Mouse (Mus musculus): ENCODE results near the gene Syne4. TPM values are rescaled to one million over a fixed set of nuclear protein-coding genes. Genes with fewer than 3 reads are reported as not detected.

Syne4 gene
- polyA plus RNA-seq, 1 experiment = 7.2 TPM

DNA sequence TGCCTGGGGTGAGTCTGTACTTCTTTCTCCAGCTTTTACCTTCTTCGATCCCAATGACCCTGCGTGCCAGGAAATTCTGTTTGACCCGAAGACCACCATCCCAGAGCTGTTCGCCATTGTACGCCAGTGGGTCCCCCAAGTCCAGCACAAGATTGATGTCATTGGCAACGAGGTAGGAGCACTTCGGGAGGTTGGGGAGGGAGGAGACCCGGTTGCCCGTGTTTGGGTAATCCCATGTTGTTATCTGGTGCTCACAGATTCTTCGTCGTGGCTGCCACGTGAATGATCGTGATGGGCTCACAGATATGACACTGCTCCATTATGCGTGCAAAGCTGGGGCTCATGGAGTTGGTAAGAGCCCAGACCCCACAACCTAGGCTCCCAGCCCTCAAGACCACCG, 17.8 kb upstream of the Syne4 start:
- no peak for DNase-seq (ENCODE audit: low read depth)

DNA sequence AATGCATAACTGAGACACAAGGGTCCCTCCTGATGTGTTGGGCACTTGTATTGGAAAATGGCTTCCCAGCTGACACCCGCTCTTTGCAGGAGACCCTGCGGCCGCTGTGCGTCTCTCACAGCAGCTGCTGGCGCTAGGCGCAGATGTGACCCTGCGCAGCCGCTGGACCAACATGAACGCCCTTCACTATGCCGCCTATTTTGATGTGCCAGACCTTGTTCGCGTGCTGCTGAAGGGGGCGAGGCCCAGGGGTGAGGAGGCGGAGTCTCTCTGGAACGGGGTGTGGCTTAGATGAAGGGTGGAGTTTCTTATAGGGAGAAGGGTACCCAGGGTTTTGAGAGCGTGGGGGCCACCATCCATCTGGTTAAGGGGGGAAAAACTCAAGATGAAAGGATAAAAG, 17.3 kb upstream of the Syne4 start:
- no peak for DNase-seq (ENCODE audit: low read depth)

DNA sequence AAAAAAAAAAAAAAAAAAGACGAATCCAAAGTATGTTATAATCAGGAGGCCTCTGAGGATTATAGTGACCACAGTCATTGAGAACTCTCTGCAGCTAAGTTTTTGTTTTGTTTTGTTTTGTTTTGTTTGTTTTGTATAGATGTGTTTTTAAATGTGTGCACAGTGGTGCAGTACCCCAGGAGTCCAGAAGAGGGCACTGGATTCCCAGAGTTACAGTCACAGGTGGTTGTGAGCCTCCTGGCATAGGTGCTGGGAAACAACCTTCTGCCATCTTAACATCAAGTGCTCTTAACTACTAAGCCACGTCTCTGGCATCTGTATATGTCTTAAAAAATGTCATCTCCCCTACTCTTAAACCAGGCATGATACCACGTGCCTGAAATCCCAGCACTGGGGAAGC, 13.7 kb upstream of the Syne4 start:
- no peak for DNase-seq (ENCODE audit: low read depth)

DNA sequence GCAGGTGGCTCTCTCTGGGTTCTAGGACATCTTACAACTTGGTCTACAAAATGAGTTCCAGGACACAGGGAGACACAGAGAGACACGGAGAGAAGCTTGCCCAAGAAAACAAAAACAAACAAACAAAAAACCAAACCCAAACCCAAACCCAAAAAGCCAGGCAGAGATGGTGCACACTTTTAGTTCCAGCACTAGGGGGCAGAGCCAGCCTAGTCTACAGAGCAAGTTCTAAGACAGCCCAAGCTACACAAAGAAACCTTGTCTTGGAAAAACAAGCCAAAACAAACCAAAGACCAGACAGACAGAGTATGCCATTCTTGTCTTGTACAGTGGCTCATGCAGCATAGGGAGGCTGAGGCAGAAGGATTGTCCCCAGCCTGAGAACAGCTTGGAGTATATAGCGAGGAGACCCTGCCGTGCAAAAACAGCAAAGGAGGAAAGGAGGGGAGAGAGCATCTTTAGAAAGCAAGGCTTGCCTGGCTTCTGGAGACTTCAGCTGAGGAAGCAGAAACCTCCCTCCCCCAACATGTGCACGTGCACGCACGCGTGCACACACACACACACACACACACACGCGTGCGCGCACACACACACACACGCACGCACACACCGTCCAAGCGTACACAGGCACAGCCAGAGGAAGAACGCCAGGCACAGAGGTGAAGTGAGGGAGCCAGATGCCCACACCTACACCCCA, 8.4 kb upstream of the Syne4 start:
- DNase-seq (ENCODE audit: low read depth) = no peak

DNA sequence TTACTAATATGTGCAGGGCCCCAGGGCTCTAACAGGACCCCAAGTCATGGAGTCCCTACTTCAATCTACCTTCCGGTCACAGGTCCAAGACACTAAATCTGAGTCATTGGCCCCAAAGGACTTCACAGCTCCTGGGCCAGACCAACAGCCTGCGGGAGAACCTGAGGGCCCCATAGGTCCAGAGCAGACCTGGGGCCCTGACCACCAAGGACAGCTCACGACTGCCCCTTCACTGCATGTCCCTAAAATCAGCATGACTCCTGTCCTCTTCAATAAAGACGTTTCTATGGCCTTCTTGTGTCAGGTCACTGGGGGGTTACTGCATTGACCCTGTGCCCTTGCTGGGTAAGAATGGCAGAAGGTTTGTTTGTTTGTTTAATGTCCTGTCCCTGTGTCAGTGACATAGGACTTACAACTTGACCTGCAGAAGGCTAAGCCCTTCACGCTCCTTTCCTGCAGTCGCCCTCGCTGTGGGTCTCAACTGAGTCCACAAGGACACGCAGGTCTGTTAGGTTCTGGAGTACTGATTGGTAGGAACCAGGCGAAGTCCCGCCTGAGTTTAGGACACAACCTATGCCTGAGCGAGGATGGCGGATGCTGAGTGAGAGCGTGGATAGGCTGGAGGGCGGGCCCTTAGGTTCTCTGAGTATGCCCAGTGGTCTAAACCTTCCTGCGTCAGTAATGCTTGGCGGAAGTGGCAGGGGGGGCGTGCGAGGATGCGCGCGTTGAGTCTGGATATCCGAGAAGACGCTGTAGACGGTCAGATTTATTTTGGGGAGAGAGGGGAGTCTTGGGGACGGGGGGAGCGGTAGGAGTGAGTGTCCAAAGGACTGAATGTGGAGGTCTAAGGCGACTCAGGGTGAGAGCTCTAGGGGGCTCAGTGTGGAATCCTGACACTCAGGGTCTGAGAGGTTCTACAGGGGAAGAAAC, 6.3 kb upstream of the Syne4 start, which contains the start of gene Alkbh6:
Gene Alkbh6 (plus strand): TSS at position 642 of the 930 bp plus-strand sequence.
- DNase-seq (ENCODE audit: low read depth) = peak; percentile 54

DNA sequence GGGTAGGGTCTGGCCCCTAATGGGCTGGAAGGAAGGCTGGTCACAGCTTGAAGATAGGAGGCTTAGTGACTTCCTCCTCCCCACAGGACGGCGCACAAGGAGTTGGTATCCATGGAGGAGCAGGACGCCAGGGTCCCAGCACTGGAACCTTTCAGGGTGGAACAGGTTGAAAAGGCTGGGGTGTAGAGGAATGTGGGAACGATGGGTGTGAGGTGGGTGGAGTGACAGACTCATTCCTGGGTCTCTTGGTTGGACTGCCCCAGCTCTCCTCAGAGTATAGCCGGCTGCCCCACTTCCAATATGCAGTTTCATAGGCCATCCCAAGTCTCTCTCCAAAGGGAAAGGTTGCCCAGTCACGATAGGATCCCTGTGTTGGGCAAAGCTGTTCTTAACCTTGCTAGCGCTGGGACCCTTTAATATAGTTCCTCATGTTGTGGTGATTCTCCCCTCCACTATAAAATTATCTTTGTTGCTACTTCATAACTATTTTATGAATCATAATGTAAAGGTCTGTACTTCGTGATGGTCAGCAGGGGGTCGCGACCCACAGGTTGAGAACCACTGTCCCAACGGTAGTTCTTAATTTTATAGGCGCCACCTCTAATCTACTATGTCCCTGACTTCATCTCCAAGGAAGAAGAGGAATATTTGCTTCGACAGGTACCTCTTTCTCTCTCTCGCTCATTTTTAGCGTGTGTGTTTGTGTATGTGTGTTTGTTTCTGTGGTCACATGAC, 5.0 kb upstream of the Syne4 start:
- DNase-seq (ENCODE audit: low read depth) = no peak

DNA sequence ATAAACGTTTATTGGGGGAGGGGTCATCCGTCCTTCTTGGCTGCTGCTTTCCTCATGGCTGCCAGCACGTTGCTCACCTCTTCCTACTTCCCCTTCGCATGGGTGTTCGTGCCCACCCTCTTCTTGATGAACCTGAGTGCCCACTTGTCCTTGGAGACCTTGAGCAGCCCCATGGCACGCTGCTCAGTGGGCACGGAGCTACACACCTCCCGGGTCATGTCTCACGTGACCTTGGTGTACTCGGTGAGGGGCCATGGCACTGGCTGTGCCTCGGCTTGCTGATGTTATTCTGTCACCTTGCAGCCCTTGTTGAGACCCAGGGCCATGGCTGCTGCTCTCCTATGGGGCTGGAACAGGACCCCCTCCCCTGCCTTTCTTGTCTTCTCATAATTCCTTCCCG, 4.5 kb upstream of the Syne4 start:
- no peak for DNase-seq (ENCODE audit: low read depth)

DNA sequence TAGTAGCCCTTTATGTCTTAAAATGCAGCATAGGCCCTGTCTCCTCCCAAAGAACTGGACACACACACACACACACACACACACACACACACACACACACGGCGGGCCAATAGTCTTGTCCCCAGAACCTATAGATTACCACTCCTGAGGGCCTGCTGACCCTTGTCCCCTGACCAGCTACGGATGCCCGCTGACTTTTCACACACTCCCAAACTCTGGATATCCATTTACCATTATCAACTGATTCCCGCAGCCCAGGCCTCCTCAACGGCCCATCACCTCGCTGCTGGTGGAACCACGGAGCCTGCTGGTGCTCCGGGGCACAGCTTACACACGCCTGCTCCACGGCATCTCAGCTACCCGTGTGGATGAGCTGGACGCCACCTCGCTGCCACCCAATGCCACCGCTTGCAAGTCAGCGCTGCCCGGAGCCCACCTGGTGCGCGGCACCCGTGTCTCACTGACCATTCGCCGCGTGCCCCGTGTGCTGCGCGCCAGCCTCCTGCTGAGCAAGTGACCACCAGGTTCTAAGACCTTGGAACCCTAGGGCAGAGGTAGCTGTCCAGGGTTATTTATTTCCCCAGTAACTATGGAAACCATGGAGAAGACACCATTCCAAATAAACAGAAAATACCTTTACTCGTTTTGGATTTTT, 814 bp upstream of the Syne4 start:
- DNase-seq (ENCODE audit: low read depth) = no peak

DNA sequence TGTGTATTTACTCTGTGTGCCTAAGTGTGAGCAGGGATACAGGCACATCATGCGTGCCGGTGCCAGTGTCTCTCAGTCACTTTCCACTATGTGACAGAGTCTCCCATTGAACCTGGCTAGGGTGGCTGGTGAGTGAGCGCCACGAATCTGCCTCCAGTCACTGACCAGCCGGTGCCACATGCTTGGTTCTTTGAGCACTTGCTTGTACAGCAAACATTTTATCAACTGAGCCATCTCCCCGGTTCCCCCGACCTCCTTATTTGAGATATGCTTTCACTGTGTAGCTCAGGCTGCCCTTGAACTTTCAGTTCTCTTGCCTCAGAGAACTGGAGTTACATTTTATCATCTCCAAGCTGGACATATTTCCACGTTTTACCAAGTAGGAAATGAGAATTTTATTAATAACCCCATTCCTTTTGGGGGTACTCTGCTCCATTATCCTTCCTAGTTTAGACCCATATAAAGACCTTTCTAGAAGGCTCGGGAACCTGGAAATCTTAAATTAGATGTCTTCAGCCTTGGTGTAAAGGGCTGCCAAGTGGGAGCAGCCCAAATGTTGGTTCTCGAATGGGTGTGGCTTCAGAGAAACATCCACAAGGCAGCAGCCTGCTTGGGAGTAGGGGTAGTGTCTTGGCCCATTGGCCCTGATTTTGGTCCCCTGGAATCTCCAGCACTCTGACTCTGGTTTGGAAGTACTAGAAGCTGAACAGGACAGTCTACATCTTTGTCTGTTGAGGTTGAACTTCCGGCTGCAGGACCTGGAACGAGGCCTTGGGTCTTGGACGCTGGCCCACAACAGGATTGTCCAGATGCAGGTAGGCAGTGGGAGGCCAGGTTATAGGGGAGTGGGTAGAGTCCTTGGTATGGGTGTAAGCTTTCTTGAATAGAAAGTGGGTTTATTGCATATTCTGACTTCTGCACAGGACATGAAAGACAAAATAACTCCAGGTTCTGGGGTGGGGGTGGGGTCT, 1.2 kb downstream of the Syne4 start:
- DNase-seq (ENCODE audit: low read depth) = no peak

DNA sequence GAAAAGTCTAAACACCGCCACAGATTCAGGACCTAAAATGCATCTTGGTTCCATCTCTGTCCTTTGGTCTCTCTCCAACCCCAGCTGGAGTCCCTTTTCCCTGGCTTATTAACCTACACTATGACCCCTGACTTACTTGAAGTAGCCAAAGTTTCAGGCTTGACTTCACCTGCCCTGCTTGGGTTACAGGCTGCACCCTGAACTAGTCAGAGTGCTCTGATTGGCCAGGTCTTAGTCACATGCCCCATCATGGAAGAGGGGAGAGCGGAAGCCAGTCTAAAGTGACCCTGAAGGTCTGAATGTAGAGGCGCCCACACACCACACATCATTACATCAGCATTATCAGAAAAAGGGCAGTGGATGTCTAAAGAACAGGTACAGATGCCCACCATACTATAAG, 3.5 kb downstream of the Syne4 start:
- DNase-seq (ENCODE audit: low read depth) = no peak

DNA sequence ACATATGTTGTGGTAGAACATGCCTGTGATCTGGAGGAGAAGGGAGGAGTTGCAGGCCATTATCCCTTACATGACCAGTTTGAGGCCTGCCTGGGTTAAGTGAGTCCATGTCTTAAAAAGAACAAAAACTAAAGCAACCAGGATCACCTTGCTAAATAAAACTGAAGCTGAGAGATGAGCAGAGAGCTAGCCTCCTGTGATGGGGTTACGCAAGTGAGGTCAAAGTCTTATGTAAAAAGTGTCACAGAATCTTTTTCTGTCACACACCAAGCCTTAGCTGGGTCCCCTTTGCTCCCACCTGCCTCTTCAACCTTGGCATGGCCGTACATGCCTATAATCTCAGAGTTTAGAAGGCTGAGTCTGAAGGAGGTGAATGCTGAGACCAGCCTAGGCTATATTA, 6.3 kb downstream of the Syne4 start:
- no peak for DNase-seq (ENCODE audit: low read depth)

DNA sequence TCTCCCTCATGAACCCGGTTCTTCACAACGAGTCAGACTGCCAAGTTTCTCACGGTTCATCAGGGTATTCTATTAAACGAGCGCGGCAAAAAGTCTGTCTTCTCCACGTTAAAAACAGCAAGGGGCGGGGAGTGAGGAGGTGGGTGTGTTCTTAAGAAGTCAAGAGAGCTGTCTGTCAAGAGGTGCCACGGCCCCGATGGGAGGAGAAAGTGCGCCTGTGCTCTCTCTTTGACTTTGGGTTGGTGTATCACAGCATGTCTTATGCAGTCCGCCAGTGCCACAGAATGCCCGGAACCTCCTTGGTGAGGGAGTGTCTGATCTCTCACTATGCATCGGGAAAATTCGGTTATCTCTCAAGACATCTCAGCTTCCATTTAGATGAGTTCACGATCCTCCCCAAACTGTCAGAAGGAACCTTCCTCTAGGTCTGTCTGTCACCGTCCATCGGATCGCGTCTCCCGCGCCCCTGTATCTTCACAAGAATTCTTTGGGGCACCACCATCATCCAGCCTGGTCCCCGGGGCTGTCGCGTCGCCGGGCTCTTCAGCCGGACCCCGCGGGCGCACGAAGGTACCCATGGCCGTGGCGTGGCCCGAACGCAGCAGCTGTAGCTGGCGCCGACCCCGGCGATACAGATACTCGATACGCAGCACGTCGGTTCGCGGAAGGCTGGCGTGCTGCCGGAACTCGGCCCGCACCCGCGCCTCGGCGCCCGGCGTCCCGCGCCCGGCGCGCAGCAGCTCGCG, 7.1 kb downstream of the Syne4 start, which contains the start of gene E130208F15Rik:
Gene E130208F15Rik (plus strand): TSS at position 202 of the 746 bp plus-strand sequence.
- no peak for DNase-seq (ENCODE audit: low read depth)

DNA sequence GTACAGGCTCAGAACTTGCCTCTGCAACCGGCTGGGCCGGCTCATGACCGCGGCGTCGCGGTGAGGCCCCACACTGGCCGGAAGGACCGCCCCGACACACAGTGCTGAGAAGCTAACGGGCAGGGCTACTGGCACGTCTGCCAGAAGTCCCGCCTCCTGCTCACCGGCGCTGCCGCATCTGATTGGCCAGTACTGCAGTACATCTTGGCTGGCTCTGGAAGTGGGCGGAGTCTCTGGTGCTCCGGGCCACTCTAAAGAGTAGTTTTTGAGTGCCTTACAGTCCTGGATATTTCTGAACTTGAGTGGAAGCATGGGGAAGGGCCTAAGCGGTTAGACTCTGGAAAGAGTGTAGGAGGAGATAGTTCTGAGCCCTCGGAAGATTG, 7.7 kb downstream of the Syne4 start:
- DNase-seq (ENCODE audit: low read depth) = no peak

DNA sequence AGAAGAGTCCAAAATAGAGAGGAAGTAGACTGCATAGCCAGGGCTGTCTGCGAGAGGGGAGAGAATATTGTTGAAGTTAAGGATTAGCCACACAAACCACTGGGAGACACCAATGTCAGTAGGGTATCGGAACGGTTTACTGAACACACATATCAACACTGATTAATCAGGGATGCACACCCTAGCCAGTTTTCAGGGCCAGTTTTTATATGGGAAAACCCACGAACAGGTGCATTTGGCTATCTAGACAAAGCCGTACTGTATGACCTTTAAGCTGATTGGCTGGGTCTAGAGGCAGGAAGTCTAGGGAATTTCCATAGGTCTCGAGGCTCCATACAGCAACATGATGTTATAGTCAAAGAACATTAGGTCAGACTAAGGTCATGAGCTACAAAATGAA, 8.3 kb downstream of the Syne4 start:
- no peak for DNase-seq (ENCODE audit: low read depth)

DNA sequence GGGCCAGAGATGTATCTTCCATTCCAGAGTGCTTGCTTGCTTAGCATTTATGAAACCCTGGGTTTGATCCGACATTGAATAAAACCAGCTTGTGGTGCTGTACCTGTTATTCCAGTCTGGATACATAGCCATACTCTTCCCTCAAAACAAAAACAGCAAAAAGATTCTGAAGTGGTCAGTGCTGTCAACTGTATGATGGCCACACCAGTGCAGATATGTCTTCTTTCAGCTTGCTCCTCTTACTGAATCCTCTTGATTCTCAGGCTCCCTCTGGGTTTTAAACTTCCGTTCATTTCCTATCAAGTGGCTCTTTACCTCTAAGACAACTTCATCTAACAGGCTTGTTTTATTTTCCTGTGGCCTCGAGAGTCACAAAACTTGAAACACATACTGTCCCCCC, 9.2 kb downstream of the Syne4 start, which contains the start of gene Sdhaf1:
Gene Sdhaf1 (minus strand): TSS at position 101 of the 400 bp plus-strand sequence.
- DNase-seq (ENCODE audit: low read depth) = no peak

DNA sequence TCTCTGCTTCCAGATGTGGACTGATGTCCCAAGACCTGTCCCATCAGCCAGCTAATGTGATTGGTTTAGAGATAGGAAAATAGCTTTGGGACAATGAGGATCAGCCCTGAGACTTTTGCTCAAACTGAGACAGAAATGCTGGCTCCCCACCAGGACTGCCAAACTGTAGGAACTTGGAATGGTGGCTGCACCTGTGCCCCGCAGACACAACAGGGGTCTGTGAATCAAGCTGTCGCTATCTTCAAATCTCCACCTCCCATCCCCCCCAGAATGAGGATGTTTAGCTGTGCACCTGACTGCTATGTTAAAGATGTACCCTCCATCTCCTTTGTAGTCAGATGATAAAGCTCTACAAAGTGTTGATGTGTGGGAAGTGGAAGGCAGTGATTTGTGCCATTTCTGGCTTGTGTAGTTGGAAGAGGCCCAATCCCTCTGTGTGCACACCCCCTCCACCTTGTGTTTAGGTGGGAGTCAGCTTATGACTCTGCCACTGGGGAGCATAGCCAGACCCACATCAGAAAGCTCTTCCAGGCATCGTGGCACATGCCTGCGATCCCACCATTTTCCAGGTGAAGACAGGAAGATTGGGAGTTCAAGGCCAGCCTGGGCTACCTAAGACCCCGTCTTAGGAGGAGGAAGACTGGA, 9.8 kb downstream of the Syne4 start:
- no peak for DNase-seq (ENCODE audit: low read depth)

DNA sequence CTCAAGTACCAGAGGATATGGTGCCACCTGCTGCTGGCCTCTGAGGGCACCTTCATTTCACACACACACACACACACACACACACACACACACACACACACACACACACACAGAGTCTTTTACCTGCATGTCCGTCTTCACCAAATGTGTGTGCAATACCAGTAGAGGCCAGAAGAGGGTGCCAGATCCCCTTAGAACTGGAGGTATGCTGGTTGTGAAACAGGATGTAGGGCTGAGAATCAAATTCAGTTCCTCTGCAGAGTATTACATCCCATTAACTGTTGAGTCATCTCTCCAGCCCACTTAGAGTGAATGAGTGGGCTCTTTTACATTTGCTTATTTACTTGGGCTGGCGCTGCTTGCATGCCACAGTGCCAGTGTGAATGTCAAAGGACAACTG, 10.8 kb downstream of the Syne4 start:
- DNase-seq (ENCODE audit: low read depth) = no peak

DNA sequence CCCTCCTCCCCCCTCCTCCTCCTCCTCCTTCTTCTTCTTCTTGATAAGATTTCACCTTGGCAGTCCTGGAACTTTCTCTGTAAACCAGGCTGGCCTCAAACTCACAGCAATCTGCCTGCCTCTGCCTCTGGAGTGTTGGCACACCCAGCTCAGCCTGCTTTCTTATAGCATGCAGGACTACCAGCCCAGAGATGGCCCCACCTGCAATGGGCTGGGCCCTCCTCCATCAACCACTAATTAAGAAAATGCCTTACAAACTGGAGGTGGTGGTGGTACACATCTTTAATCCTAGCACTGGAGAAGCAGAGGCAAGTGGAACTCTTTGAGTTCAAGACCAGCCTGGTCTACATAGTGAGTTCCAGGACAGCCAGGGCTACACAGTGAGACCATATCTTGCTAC, 11.8 kb downstream of the Syne4 start:
- no peak for DNase-seq (ENCODE audit: low read depth)

DNA sequence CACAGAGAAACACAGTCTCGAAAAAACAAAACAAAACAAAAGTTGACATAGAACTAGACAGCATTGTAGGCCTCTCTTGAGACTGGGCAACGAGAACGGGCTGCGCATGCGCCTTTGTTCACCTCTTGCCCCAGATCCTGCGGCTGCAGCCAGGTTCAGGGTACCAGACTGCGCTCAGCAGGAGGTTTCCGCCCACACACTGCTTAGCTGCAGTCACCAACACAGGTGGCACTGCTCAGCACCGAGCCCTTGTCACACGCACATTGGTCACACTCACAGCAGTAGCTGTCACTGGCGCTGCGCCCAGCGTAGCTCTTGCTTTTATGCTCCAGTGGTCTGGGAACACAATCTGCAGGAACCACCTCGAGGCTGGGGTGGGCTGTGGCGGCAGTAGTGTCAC, 12.5 kb downstream of the Syne4 start:
- DNase-seq (ENCODE audit: low read depth) = no peak
